Mouse (Mus musculus) stomach, postnatal 0 days (tissue): ENCODE results near the gene Sgce.

ENCODE experiments used
- CTCF ChIP-seq: IDR thresholded peaks from 2 replicates; pipeline ENCODE4 v1.5.1; 2016; ENCODE audit warnings: antibody characterized with exemption, low read depth, mild to moderate bottlenecking, moderate library complexity
- EP300 ChIP-seq: optimal IDR thresholded peaks from 2 replicates; pipeline ENCODE3; 2016; ENCODE audit warnings: antibody characterized with exemption

DNA sequence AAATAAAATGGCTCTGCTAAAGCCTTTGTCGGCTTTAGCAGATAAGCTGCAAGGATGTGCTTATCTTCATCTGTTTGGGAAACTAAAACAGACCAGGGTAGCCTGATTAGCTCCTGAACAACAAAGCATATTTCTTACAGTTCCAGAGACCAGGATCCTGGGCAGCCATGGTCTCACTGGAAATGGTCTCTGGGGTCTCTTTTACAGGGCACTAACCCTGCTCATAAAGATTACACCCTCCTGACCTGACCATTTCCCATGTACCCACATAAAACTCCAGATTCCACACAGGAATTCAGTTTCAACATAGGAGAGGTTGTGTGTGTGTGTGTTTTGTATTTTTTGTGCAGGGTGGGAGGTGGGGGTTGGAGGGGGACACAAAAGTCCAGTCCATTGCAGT lies 112.2 kb downstream of the Sgce start:
- no peak for TF ChIP-seq CTCF
- no peak for TF ChIP-seq EP300
